Mouse (Mus musculus) left cerebral cortex, adult 18-20 months (tissue): ENCODE data around the gene Olfr391-ps. TPM values are rescaled to one million over a fixed set of nuclear protein-coding genes. Genes with fewer than 3 reads are reported as not detected.

Experiments used
- DNase-seq, 2 experiments: peaks; one replicate each; pipeline ENCODE4 v3.0.0; 2021 to 2022; ENCODE audit warnings: low spot score in 2 of 2, mixed read lengths in 1 of 2
- long read RNA-seq, 2 experiments: library from polyadenylated mRNA; stranded (forward); transcript quantifications; one replicate each; pipeline ENCODE4 v2.0.0; 2021
- total RNA-seq, 2 experiments: library from RNA; stranded (reverse); gene quantifications; 2 replicates each; pipeline ENCODE4 v1.2.3; 2021

Gene Olfr391-ps
- total RNA-seq, result not detected
- long read RNA-seq, experiment 1, result 0 reads
- long read RNA-seq, experiment 2, result 0 reads

GRCm38 (mm10) chr11:73802952-73803351 lies at the start of gene Olfr391-ps:
Gene Olfr391-ps (minus strand): TSS chr11:73803052.
- no peak for DNase-seq

GRCm38 (mm10) chr11:73851354-73851753 lies 48.5 kb upstream of the Olfr391-ps start, which contains the start of gene Olfr393:
Gene Olfr393 (minus strand): TSS chr11:73851454.
- DNase-seq, result no peak

- DNase-seq, result no peak
These were observed 14.1 kb upstream of the Olfr391-ps start, which contains the start of gene Olfr392 for GRCm38 (mm10) chr11:73816949-73817348. Gene Olfr392 (minus strand): TSS chr11:73817049.

- DNase-seq, result no peak
These were observed 20.2 kb downstream of the Olfr391-ps start, which contains the start of gene Olfr390 for GRCm38 (mm10) chr11:73782664-73783063. Gene Olfr390 (plus strand): TSS chr11:73782964.

- DNase-seq, result no peak
These were observed 22.2 kb downstream of the Olfr391-ps start, which contains the start of gene Olfr389 for GRCm38 (mm10) chr11:73780613-73781012. Gene Olfr389 (minus strand): TSS chr11:73780713.

GRCm38 (mm10) chr11:73759115-73759514 lies 43.7 kb downstream of the Olfr391-ps start:
- DNase-seq, result no peak

Other genes with a start within 250 kb of the Olfr391-ps start
- not detected for gene Olfr385, start 210.0 kb downstream of the Olfr391-ps start, total RNA-seq
- gene Olfr384, start 204.5 kb downstream of the Olfr391-ps start, total RNA-seq, result not detected
- not detected for gene Zfp735, start 114.3 kb downstream of the Olfr391-ps start, total RNA-seq
- gene Olfr389, start 22.3 kb downstream of the Olfr391-ps start, total RNA-seq, result not detected
- gene Olfr390, start 20.1 kb downstream of the Olfr391-ps start, total RNA-seq, result not detected
- not detected for gene Olfr392, start 14.0 kb upstream of the Olfr391-ps start, total RNA-seq
- not detected for gene Olfr393, start 48.4 kb upstream of the Olfr391-ps start, total RNA-seq
- not detected for gene Olfr394, start 87.7 kb upstream of the Olfr391-ps start, total RNA-seq
- gene Olfr395, start 106.2 kb upstream of the Olfr391-ps start, total RNA-seq, result not detected
- gene Olfr23, start 133.6 kb upstream of the Olfr391-ps start, total RNA-seq, result not detected
- gene Olfr397, start 157.8 kb upstream of the Olfr391-ps start, total RNA-seq, result not detected
- gene Olfr398, start 187.4 kb upstream of the Olfr391-ps start, total RNA-seq, result not detected